Mouse (Mus musculus): ENCODE data around the gene Gnaz. TPM values are rescaled to one million over a fixed set of nuclear protein-coding genes. Genes with fewer than 3 reads are reported as not detected.

Gene Gnaz
- 0.21 TPM for polyA plus RNA-seq (2017; shearing (Covaris generic))

DNA sequence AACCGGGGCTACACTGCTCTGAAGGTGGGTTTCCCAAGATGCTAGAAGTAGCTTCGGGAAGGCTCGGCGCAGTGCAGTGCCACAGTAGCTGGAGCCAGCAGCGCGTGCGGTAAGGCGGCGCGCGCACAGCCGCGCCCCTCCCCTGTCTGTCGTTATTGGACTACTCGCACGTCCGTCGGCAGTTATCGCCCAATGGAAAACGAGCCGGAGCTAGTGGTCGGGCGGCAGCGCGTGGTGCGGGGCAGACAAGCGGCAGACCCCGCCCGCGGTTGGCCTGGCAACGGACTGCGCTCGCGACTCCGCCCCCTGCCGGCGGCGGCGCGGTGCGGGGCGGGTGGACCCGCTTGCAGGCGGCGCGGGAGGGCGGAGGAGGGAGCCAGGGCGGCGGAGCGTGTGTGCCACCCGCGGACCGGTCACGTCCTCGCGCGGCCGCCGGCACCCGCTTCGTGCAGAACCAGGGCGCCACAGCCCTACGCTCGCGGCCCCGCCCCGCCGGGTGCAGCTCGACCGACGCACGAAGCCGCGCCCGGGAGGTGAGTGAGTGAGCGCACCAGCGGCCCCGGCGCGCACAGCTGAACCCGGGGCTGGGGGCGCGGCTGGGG lies at the start of gene Gnaz:
Gnaz (plus strand) TSS at position 328 of the 602 bp plus-strand sequence.

DNA sequence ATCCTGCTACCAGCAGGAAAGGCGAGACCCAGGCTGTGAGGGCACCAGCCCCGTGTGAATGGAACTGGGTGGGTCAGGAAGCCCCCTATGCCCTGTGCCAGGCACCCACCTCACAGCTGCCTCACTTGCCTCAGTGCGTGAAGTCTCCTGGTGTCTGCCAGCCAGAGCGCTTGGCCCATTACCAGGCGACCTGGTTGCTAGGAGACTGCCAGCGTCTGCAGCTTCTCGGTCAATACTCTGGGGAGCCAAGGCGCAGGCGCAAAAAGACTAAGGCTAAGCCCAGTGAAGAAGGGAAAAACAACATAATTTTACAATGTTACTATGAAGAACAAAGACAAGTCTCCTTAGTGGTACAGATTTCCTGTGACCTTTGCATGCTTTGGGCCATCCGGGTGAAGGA lies 65.4 kb downstream of the Gnaz start, which contains the start of gene Rsph14:
Rsph14 (minus strand) TSS at position 192 of the 400 bp plus-strand sequence.

GRCm38 (mm10) chr10:75036883-75037379 lies 70.0 kb downstream of the Gnaz start, which contains the start of gene Rab36:
Rab36 (plus strand) TSS chr10:75037058.

GRCm38 (mm10) chr10:75060217-75060842 lies 93.4 kb downstream of the Gnaz start, which contains the start of gene Bcr:
Bcr (plus strand) TSS chr10:75060592.

Other genes with a start within 250 kb of the Gnaz start
- gene Rsph14, start 65.4 kb downstream of the Gnaz start, polyA plus RNA-seq (2017; shearing (Covaris generic)): not detected
- 0.22 TPM for gene Rab36, start 69.9 kb downstream of the Gnaz start, polyA plus RNA-seq (2017; shearing (Covaris generic))
- gene Bcr, start 93.4 kb downstream of the Gnaz start, polyA plus RNA-seq (2017; shearing (Covaris generic)): 4.3 TPM
- gene Specc1l, start 244.9 kb downstream of the Gnaz start, polyA plus RNA-seq (2017; shearing (Covaris generic)): 65.5 TPM